Mouse (Mus musculus): ENCODE measurements around the gene Ugt1a7c. TPM values are rescaled to one million over a fixed set of nuclear protein-coding genes. Genes with fewer than 3 reads are reported as not detected.
"Not testable (repeated sequence)": the region's sequence is repeated elsewhere in the genome, so short reads cannot be mapped to it uniquely, and the experiment has no call there.

Gene Ugt1a7c
- polyA plus RNA-seq, 1 experiment from 2014 or later, result 2.8 TPM

- DNase-seq (ENCODE audit: low spot score) (no peak), ATAC-seq (replicated peaks; ENCODE audit: low FRiP score) (no peak)
- H3K9me3 ChIP-seq (ENCODE audit: control insufficient read depth, low read length), result no peaks in the 10 kb centered on the region
- H3K27me3 ChIP-seq (replicated peaks; ENCODE audit: control insufficient read depth, insufficient read depth, low read length), result no peaks in the 10 kb centered on the region
- no peak overlapping the region for H3K4me3 ChIP-seq (ENCODE audit: low read depth, low read length)
- no peak overlapping the region for H3K27ac ChIP-seq (ENCODE audit: low read depth, low read length)
- H3K4me2 ChIP-seq, result no peak overlapping the region
- no peaks in the 10 kb centered on the region for H3K36me3 ChIP-seq (ENCODE audit: control insufficient read depth, insufficient read depth, low read length)
- H3K9ac ChIP-seq (ENCODE audit: low read depth, low read length), result no peak overlapping the region
- 55% methylated on average over 1 of the region's 1 CpGs for WGBS
- no peaks in the 10 kb centered on the region for H3K4me1 ChIP-seq (replicated peaks; ENCODE audit: control insufficient read depth, insufficient read depth, low read length)
Measured at GRCm38 (mm10) chr1:88086125-88086524, 8.7 kb upstream of the Ugt1a7c start.

GRCm38 (mm10) chr1:88087513-88087912 is 7.3 kb upstream of the Ugt1a7c start, which contains the start of gene Ugt1a8:
Ugt1a8 (plus strand) TSS chr1:88087813.
- no peak within 1 kb of the TSS for H3K27ac ChIP-seq (ENCODE audit: low read depth, low read length)
- no peaks in the 10 kb centered on the region for H3K4me1 ChIP-seq (replicated peaks; ENCODE audit: control insufficient read depth, insufficient read depth, low read length)
- no peak for ATAC-seq (replicated peaks; ENCODE audit: low FRiP score)
- no peak within 1 kb of the TSS for H3K9ac ChIP-seq (ENCODE audit: low read depth, low read length)
- H3K27me3 ChIP-seq (replicated peaks; ENCODE audit: control insufficient read depth, insufficient read depth, low read length), result no peaks in the 10 kb centered on the region
- no peaks in the 10 kb centered on the region for H3K36me3 ChIP-seq (ENCODE audit: control insufficient read depth, insufficient read depth, low read length)
- no peak within 1 kb of the TSS for H3K4me2 ChIP-seq
- 75% methylated on average over 3 of the region's 3 CpGs for WGBS
- no peak for DNase-seq (ENCODE audit: low spot score)
- H3K4me3 ChIP-seq (ENCODE audit: low read depth, low read length), result no peak within 1 kb of the TSS
- H3K9me3 ChIP-seq (ENCODE audit: control insufficient read depth, low read length), result no peaks in the 10 kb centered on the region

GRCm38 (mm10) chr1:88092341-88092740 is 2.5 kb upstream of the Ugt1a7c start:
- ATAC-seq (replicated peaks; ENCODE audit: low FRiP score) (no peak), DNase-seq (ENCODE audit: low spot score) (no peak)
- Histone ChIP-seq H3K27ac (ENCODE audit: low read depth, low read length) (no peak overlapping the region), H3K4me3 (ENCODE audit: low read depth, low read length) (no peak overlapping the region), H3K4me2 (no peak overlapping the region), H3K9ac (ENCODE audit: low read depth, low read length) (no peak overlapping the region), H3K36me3 (ENCODE audit: control insufficient read depth, insufficient read depth, low read length) (no peaks in the 10 kb centered on the region), H3K27me3 (replicated peaks; ENCODE audit: control insufficient read depth, insufficient read depth, low read length) (no peaks in the 10 kb centered on the region), H3K9me3 (ENCODE audit: control insufficient read depth, low read length) (no peaks in the 10 kb centered on the region), H3K4me1 (replicated peaks; ENCODE audit: control insufficient read depth, insufficient read depth, low read length) (no peaks in the 10 kb centered on the region)

- H3K27ac ChIP-seq (ENCODE audit: low read depth, low read length); H3K36me3 ChIP-seq (ENCODE audit: control insufficient read depth, insufficient read depth, low read length); H3K9me3 ChIP-seq (ENCODE audit: control insufficient read depth, low read length); H3K27me3 ChIP-seq (replicated peaks; ENCODE audit: control insufficient read depth, insufficient read depth, low read length); H3K9ac ChIP-seq (ENCODE audit: low read depth, low read length); H3K4me1 ChIP-seq (replicated peaks; ENCODE audit: control insufficient read depth, insufficient read depth, low read length); DNase-seq (ENCODE audit: low spot score); ATAC-seq (replicated peaks; ENCODE audit: low FRiP score); H3K4me3 ChIP-seq (ENCODE audit: low read depth, low read length); H3K4me2 ChIP-seq: not testable (repeated sequence)
- 56% methylated on average over 3 of the region's 3 CpGs for WGBS
Measured at GRCm38 (mm10) chr1:88094270-88094676, 589 bp upstream of the Ugt1a7c start.

- not testable (repeated sequence) for DNase-seq (ENCODE audit: low spot score); H3K27ac ChIP-seq (ENCODE audit: low read depth, low read length); H3K4me1 ChIP-seq (replicated peaks; ENCODE audit: control insufficient read depth, insufficient read depth, low read length); H3K9ac ChIP-seq (ENCODE audit: low read depth, low read length); H3K36me3 ChIP-seq (ENCODE audit: control insufficient read depth, insufficient read depth, low read length); H3K4me3 ChIP-seq (ENCODE audit: low read depth, low read length); H3K27me3 ChIP-seq (replicated peaks; ENCODE audit: control insufficient read depth, insufficient read depth, low read length); ATAC-seq (replicated peaks; ENCODE audit: low FRiP score); H3K4me2 ChIP-seq; H3K9me3 ChIP-seq (ENCODE audit: control insufficient read depth, low read length)
- 73% methylated on average over 3 of the region's 3 CpGs for WGBS
Measured at GRCm38 (mm10) chr1:88098546-88098945, 3.7 kb downstream of the Ugt1a7c start.

GRCm38 (mm10) chr1:88099691-88100090 is 4.8 kb downstream of the Ugt1a7c start:
- H3K4me3 ChIP-seq (ENCODE audit: low read depth, low read length); ATAC-seq (replicated peaks; ENCODE audit: low FRiP score); H3K4me2 ChIP-seq; H3K27ac ChIP-seq (ENCODE audit: low read depth, low read length); H3K9ac ChIP-seq (ENCODE audit: low read depth, low read length); H3K27me3 ChIP-seq (replicated peaks; ENCODE audit: control insufficient read depth, insufficient read depth, low read length); H3K4me1 ChIP-seq (replicated peaks; ENCODE audit: control insufficient read depth, insufficient read depth, low read length); DNase-seq (ENCODE audit: low spot score); H3K9me3 ChIP-seq (ENCODE audit: control insufficient read depth, low read length); H3K36me3 ChIP-seq (ENCODE audit: control insufficient read depth, insufficient read depth, low read length): not testable (repeated sequence)
- WGBS, result 79% methylated on average over 2 of the region's 2 CpGs

- not testable (repeated sequence) for H3K4me3 ChIP-seq (ENCODE audit: low read depth, low read length); H3K9ac ChIP-seq (ENCODE audit: low read depth, low read length); ATAC-seq (replicated peaks; ENCODE audit: low FRiP score); H3K27me3 ChIP-seq (replicated peaks; ENCODE audit: control insufficient read depth, insufficient read depth, low read length); DNase-seq (ENCODE audit: low spot score); H3K9me3 ChIP-seq (ENCODE audit: control insufficient read depth, low read length); H3K36me3 ChIP-seq (ENCODE audit: control insufficient read depth, insufficient read depth, low read length); H3K27ac ChIP-seq (ENCODE audit: low read depth, low read length); H3K4me2 ChIP-seq; H3K4me1 ChIP-seq (replicated peaks; ENCODE audit: control insufficient read depth, insufficient read depth, low read length)
- WGBS, result 22% methylated on average over 3 of the region's 3 CpGs
Measured at GRCm38 (mm10) chr1:88103019-88103418, 8.2 kb downstream of the Ugt1a7c start, which contains the start of gene Ugt1a6b. Ugt1a6b (plus strand) TSS chr1:88103252.

- 81% methylated on average over 4 of the region's 5 CpGs for WGBS
- not testable (repeated sequence) for H3K4me2 ChIP-seq; H3K4me1 ChIP-seq (replicated peaks; ENCODE audit: control insufficient read depth, insufficient read depth, low read length); ATAC-seq (replicated peaks; ENCODE audit: low FRiP score); H3K9me3 ChIP-seq (ENCODE audit: control insufficient read depth, low read length); DNase-seq (ENCODE audit: low spot score); H3K27me3 ChIP-seq (replicated peaks; ENCODE audit: control insufficient read depth, insufficient read depth, low read length); H3K4me3 ChIP-seq (ENCODE audit: low read depth, low read length); H3K27ac ChIP-seq (ENCODE audit: low read depth, low read length); H3K36me3 ChIP-seq (ENCODE audit: control insufficient read depth, insufficient read depth, low read length); H3K9ac ChIP-seq (ENCODE audit: low read depth, low read length)
Measured at GRCm38 (mm10) chr1:88103697-88104468, 9.0 kb downstream of the Ugt1a7c start.
